Mouse (Mus musculus): ENCODE measurements around the gene Rptor. TPM values are rescaled to one million over a fixed set of nuclear protein-coding genes. Genes with fewer than 3 reads are reported as not detected.

Rptor gene
- polyA plus RNA-seq, 1 experiment: 34.4 TPM

GRCm38 (mm10) chr11:119788919-119789713, 186.4 kb downstream of the Rptor start:
- TF ChIP-seq CTCF (IDR thresholded peaks at IDR 0.05; ENCODE audit: borderline replicate concordance, extremely low read depth, insufficient read depth, insufficient read length): no peak
- no peak for TF ChIP-seq POLR2A (IDR thresholded peaks at IDR 0.05; ENCODE audit: borderline replicate concordance, extremely low read depth, insufficient read depth, insufficient read length, poor library complexity, severe bottlenecking)
- no peak for DNase-seq (ENCODE audit: low read depth)

GRCm38 (mm10) chr11:119791923-119792564, 189.3 kb downstream of the Rptor start:
- TF ChIP-seq POLR2A (IDR thresholded peaks at IDR 0.05; ENCODE audit: borderline replicate concordance, extremely low read depth, insufficient read depth, insufficient read length, poor library complexity, severe bottlenecking) (no peak), CTCF (IDR thresholded peaks at IDR 0.05; ENCODE audit: borderline replicate concordance, extremely low read depth, insufficient read depth, insufficient read length) (no peak)

GRCm38 (mm10) chr11:119793378-119793777, 190.7 kb downstream of the Rptor start:
- TF ChIP-seq CTCF (IDR thresholded peaks at IDR 0.05; ENCODE audit: borderline replicate concordance, extremely low read depth, insufficient read depth, insufficient read length) (no peak), POLR2A (IDR thresholded peaks at IDR 0.05; ENCODE audit: borderline replicate concordance, extremely low read depth, insufficient read depth, insufficient read length, poor library complexity, severe bottlenecking) (no peak)
- no peak for DNase-seq (ENCODE audit: low read depth)

More at GRCm38 (mm10) chr11:119791923-119792564, 189.3 kb downstream of the Rptor start:
- no peak for DNase-seq (ENCODE audit: low read depth)

GRCm38 (mm10) chr11:119794020-119794419, 191.3 kb downstream of the Rptor start:
- TF ChIP-seq POLR2A (IDR thresholded peaks at IDR 0.05; ENCODE audit: borderline replicate concordance, extremely low read depth, insufficient read depth, insufficient read length, poor library complexity, severe bottlenecking): no peak
- TF ChIP-seq CTCF (IDR thresholded peaks at IDR 0.05; ENCODE audit: borderline replicate concordance, extremely low read depth, insufficient read depth, insufficient read length): no peak
- DNase-seq (ENCODE audit: low read depth): no peak

- TF ChIP-seq POLR2A (IDR thresholded peaks at IDR 0.05; ENCODE audit: borderline replicate concordance, extremely low read depth, insufficient read depth, insufficient read length, poor library complexity, severe bottlenecking) (no peak), CTCF (IDR thresholded peaks at IDR 0.05; ENCODE audit: borderline replicate concordance, extremely low read depth, insufficient read depth, insufficient read length) (no peak)
- no peak for DNase-seq (ENCODE audit: low read depth)
Observed at GRCm38 (mm10) chr11:119794671-119795070, 192.0 kb downstream of the Rptor start.

- TF ChIP-seq CTCF (IDR thresholded peaks at IDR 0.05; ENCODE audit: borderline replicate concordance, extremely low read depth, insufficient read depth, insufficient read length): no peak
- DNase-seq (ENCODE audit: low read depth): no peak
Observed at GRCm38 (mm10) chr11:119796406-119796805, 193.7 kb downstream of the Rptor start.

GRCm38 (mm10) chr11:119796846-119797245, 194.1 kb downstream of the Rptor start:
- no peak for DNase-seq (ENCODE audit: low read depth)
- no peak for TF ChIP-seq CTCF (IDR thresholded peaks at IDR 0.05; ENCODE audit: borderline replicate concordance, extremely low read depth, insufficient read depth, insufficient read length)
- TF ChIP-seq POLR2A (IDR thresholded peaks at IDR 0.05; ENCODE audit: borderline replicate concordance, extremely low read depth, insufficient read depth, insufficient read length, poor library complexity, severe bottlenecking): no peak

- no peak for DNase-seq (ENCODE audit: low read depth)
- no peak for TF ChIP-seq POLR2A (IDR thresholded peaks at IDR 0.05; ENCODE audit: borderline replicate concordance, extremely low read depth, insufficient read depth, insufficient read length, poor library complexity, severe bottlenecking)
- TF ChIP-seq CTCF (IDR thresholded peaks at IDR 0.05; ENCODE audit: borderline replicate concordance, extremely low read depth, insufficient read depth, insufficient read length): no peak
Observed at GRCm38 (mm10) chr11:119799536-119799935, 196.8 kb downstream of the Rptor start.

GRCm38 (mm10) chr11:119801855-119802254, 199.2 kb downstream of the Rptor start:
- TF ChIP-seq CTCF (IDR thresholded peaks at IDR 0.05; ENCODE audit: borderline replicate concordance, extremely low read depth, insufficient read depth, insufficient read length) (no peak), POLR2A (IDR thresholded peaks at IDR 0.05; ENCODE audit: borderline replicate concordance, extremely low read depth, insufficient read depth, insufficient read length, poor library complexity, severe bottlenecking) (no peak)
- no peak for DNase-seq (ENCODE audit: low read depth)

- TF ChIP-seq CTCF (IDR thresholded peaks at IDR 0.05; ENCODE audit: borderline replicate concordance, extremely low read depth, insufficient read depth, insufficient read length): no peak
- TF ChIP-seq POLR2A (IDR thresholded peaks at IDR 0.05; ENCODE audit: borderline replicate concordance, extremely low read depth, insufficient read depth, insufficient read length, poor library complexity, severe bottlenecking): no peak
- DNase-seq (ENCODE audit: low read depth): no peak
Observed at GRCm38 (mm10) chr11:119802947-119803346, 200.2 kb downstream of the Rptor start.

GRCm38 (mm10) chr11:119804392-119804791, 201.7 kb downstream of the Rptor start:
- TF ChIP-seq CTCF (IDR thresholded peaks at IDR 0.05; ENCODE audit: borderline replicate concordance, extremely low read depth, insufficient read depth, insufficient read length) (no peak), POLR2A (IDR thresholded peaks at IDR 0.05; ENCODE audit: borderline replicate concordance, extremely low read depth, insufficient read depth, insufficient read length, poor library complexity, severe bottlenecking) (no peak)
- no peak for DNase-seq (ENCODE audit: low read depth)
